Mouse (Mus musculus): Measurements from ENCODE around the gene Tbl3. TPM values are rescaled to one million over a fixed set of nuclear protein-coding genes. Genes with fewer than 3 reads are reported as not detected.
A peak's percentile ranks its signal among the peaks of the same experiment; 100 is the strongest.
"Not testable (repeated sequence)": the region's sequence is repeated elsewhere in the genome, so short reads cannot be mapped to it uniquely, and the experiment has no call there.

Tbl3 gene
- polyA plus RNA-seq, 1 experiment from 2014 or later, result 100 TPM

- WGBS, result 93% methylated on average over 5 of the region's 5 CpGs
- H3K9me3 ChIP-seq, result no peaks in the 10 kb centered on the region
- peaks cover 30% of the 10 kb centered on the region for H3K4me1 ChIP-seq
- no peak for DNase-seq (ENCODE audit: low spot score)
- no peak overlapping the region for H3K4me3 ChIP-seq
- no peaks in the 10 kb centered on the region for H3K27me3 ChIP-seq (ENCODE audit: insufficient read depth, poor library complexity, severe bottlenecking)
- H3K27ac ChIP-seq, result no peak overlapping the region
- H3K36me3 ChIP-seq, result peaks cover 56% of the 10 kb centered on the region
These were observed 30.6 kb downstream of the Tbl3 start for GRCm38 (mm10) chr17:24676877-24677276.

GRCm38 (mm10) chr17:24676187-24676586, 31.3 kb downstream of the Tbl3 start:
- H3K4me3 ChIP-seq, result no peak overlapping the region
- 60% methylated on average over 2 of the region's 2 CpGs for WGBS
- H3K27me3 ChIP-seq (ENCODE audit: insufficient read depth, poor library complexity, severe bottlenecking), result no peaks in the 10 kb centered on the region
- peaks cover 37% of the 10 kb centered on the region for H3K4me1 ChIP-seq
- no peak for DNase-seq (ENCODE audit: low spot score)
- peaks cover 49% of the 10 kb centered on the region for H3K36me3 ChIP-seq
- H3K27ac ChIP-seq, result no peak overlapping the region
- no peaks in the 10 kb centered on the region for H3K9me3 ChIP-seq

GRCm38 (mm10) chr17:24674277-24674676, 33.2 kb downstream of the Tbl3 start:
- H3K27ac ChIP-seq, result no peak overlapping the region
- peaks cover 30% of the 10 kb centered on the region for H3K36me3 ChIP-seq
- no peaks in the 10 kb centered on the region for H3K27me3 ChIP-seq (ENCODE audit: insufficient read depth, poor library complexity, severe bottlenecking)
- WGBS, result 74% methylated on average over 7 of the region's 7 CpGs
- DNase-seq (ENCODE audit: low spot score), result no peak
- H3K4me3 ChIP-seq, result no peak overlapping the region
- peaks cover 51% of the 10 kb centered on the region for H3K4me1 ChIP-seq
- no peaks in the 10 kb centered on the region for H3K9me3 ChIP-seq

GRCm38 (mm10) chr17:24672141-24672540, 35.3 kb downstream of the Tbl3 start:
- Histone ChIP-seq H3K27ac (no peak overlapping the region), H3K4me3 (0 out of 2 replicates have a peak overlapping the region, but pooled peaks have one; percentile 15), H3K9me3 (no peaks in the 10 kb centered on the region), H3K36me3 (peaks cover 8% of the 10 kb centered on the region), H3K27me3 (ENCODE audit: insufficient read depth, poor library complexity, severe bottlenecking) (no peaks in the 10 kb centered on the region), H3K4me1 (peaks cover 57% of the 10 kb centered on the region)
- 26% methylated on average over 5 of the region's 5 CpGs for WGBS
- no peak for DNase-seq (ENCODE audit: low spot score)

- H3K4me1 ChIP-seq, result peaks cover 57% of the 10 kb centered on the region
- H3K36me3 ChIP-seq, result peaks cover under 1% of the 10 kb centered on the region; the same call in 1 of the 2 replicates
- no peaks in the 10 kb centered on the region for H3K9me3 ChIP-seq
- peak overlapping the region; percentile 99; the same call in 1 of the 2 replicates for H3K4me3 ChIP-seq
- no peaks in the 10 kb centered on the region for H3K27me3 ChIP-seq (ENCODE audit: insufficient read depth, poor library complexity, severe bottlenecking)
- DNase-seq (ENCODE audit: low spot score), result no peak
- 62% methylated on average over 5 of the region's 5 CpGs for WGBS
- H3K27ac ChIP-seq, result peak overlapping the region; percentile 9; the same call in 1 of the 2 replicates
These were observed 36.1 kb downstream of the Tbl3 start for GRCm38 (mm10) chr17:24671346-24671745.

- H3K36me3 ChIP-seq, result no peaks in the 10 kb centered on the region
- no peaks in the 10 kb centered on the region for H3K9me3 ChIP-seq
- 12% methylated on average over 8 of the region's 8 CpGs for WGBS
- peaks cover 49% of the 10 kb centered on the region for H3K4me1 ChIP-seq
- peak overlapping the region; percentile 97 for H3K27ac ChIP-seq
- H3K27me3 ChIP-seq (ENCODE audit: insufficient read depth, poor library complexity, severe bottlenecking), result no peaks in the 10 kb centered on the region
- peak overlapping the region; percentile 99 for H3K4me3 ChIP-seq
- DNase-seq (ENCODE audit: low spot score), result no peak
These were observed 37.1 kb downstream of the Tbl3 start for GRCm38 (mm10) chr17:24670246-24670844.

GRCm38 (mm10) chr17:24669545-24670245, 37.8 kb downstream of the Tbl3 start, which contains the start of gene Zfp598:
Gene Zfp598 (plus strand): TSS chr17:24669687.
- Histone ChIP-seq H3K4me1 (peaks cover 48% of the 10 kb centered on the region), H3K36me3 (no peaks in the 10 kb centered on the region), H3K9me3 (no peaks in the 10 kb centered on the region), H3K27me3 (ENCODE audit: insufficient read depth, poor library complexity, severe bottlenecking) (no peaks in the 10 kb centered on the region), H3K27ac (peak within 1 kb of the TSS; percentile 97), H3K4me3 (peak within 1 kb of the TSS; percentile 99)
- DNase-seq (ENCODE audit: low spot score), result peak; percentile 95
- WGBS, result under 1% methylated on average over 78 of the region's 80 CpGs

- Histone ChIP-seq H3K4me3 (peak overlapping the region; percentile 99), H3K4me1 (peaks cover 43% of the 10 kb centered on the region), H3K27ac (peak overlapping the region; percentile 97)
- not testable (repeated sequence) for H3K36me3 ChIP-seq; H3K27me3 ChIP-seq (ENCODE audit: insufficient read depth, poor library complexity, severe bottlenecking); DNase-seq (ENCODE audit: low spot score); H3K9me3 ChIP-seq
- 11% methylated on average over 15 of the region's 15 CpGs for WGBS
These were observed 38.3 kb downstream of the Tbl3 start for GRCm38 (mm10) chr17:24669214-24669544.

- peaks cover 32% of the 10 kb centered on the region for H3K4me1 ChIP-seq
- H3K27ac ChIP-seq, result no peak overlapping the region
- no peak overlapping the region for H3K4me3 ChIP-seq
- DNase-seq (ENCODE audit: low spot score), result peak; percentile 87
- no peaks in the 10 kb centered on the region for H3K9me3 ChIP-seq
- H3K27me3 ChIP-seq (ENCODE audit: insufficient read depth, poor library complexity, severe bottlenecking), result peaks cover 1% of the 10 kb centered on the region; the same call in 1 of the 2 replicates
- 29% methylated on average over 6 of the region's 6 CpGs for WGBS
- no peaks in the 10 kb centered on the region for H3K36me3 ChIP-seq
These were observed 40.0 kb downstream of the Tbl3 start for GRCm38 (mm10) chr17:24667416-24667815.

- WGBS, result 53% methylated on average over 7 of the region's 7 CpGs
These were observed 40.4 kb downstream of the Tbl3 start for GRCm38 (mm10) chr17:24667011-24667410.

GRCm38 (mm10) chr17:24658017-24658758, 49.3 kb downstream of the Tbl3 start, which contains the start of gene Npw:
Gene Npw (minus strand): TSS chr17:24658457.
- no peak for DNase-seq (ENCODE audit: low spot score)
- H3K4me3 ChIP-seq, result peak within 1 kb of the TSS; percentile 64
- no peaks in the 10 kb centered on the region for H3K9me3 ChIP-seq
- H3K27me3 ChIP-seq (ENCODE audit: insufficient read depth, poor library complexity, severe bottlenecking), result peaks cover 79% of the 10 kb centered on the region
- peaks cover 17% of the 10 kb centered on the region for H3K4me1 ChIP-seq
- peak within 1 kb of the TSS; percentile 67; the same call in 1 of the 2 replicates for H3K27ac ChIP-seq
- H3K36me3 ChIP-seq, result no peaks in the 10 kb centered on the region
- 1% methylated on average over 47 of the region's 47 CpGs for WGBS

More at GRCm38 (mm10) chr17:24667011-24667410, 40.4 kb downstream of the Tbl3 start:
- H3K4me1 ChIP-seq, result peaks cover 28% of the 10 kb centered on the region
- H3K27me3 ChIP-seq (ENCODE audit: insufficient read depth, poor library complexity, severe bottlenecking); H3K27ac ChIP-seq; H3K9me3 ChIP-seq; DNase-seq (ENCODE audit: low spot score); H3K36me3 ChIP-seq; H3K4me3 ChIP-seq: not testable (repeated sequence)

GRCm38 (mm10) chr17:24654969-24655368, 52.5 kb downstream of the Tbl3 start:
- DNase-seq (ENCODE audit: low spot score), result no peak
- Histone ChIP-seq H3K4me1 (peaks cover 28% of the 10 kb centered on the region), H3K9me3 (no peaks in the 10 kb centered on the region), H3K27ac (no peak overlapping the region), H3K27me3 (ENCODE audit: insufficient read depth, poor library complexity, severe bottlenecking) (peaks cover 87% of the 10 kb centered on the region), H3K4me3 (no peak overlapping the region), H3K36me3 (no peaks in the 10 kb centered on the region)
- WGBS, result 77% methylated on average over 4 of the region's 4 CpGs
